14 mouse cellular contexts compared by ENCODE assay signal in genomic region chr4:119218169-119218568, GRCm38 (mm10). TPM values are rescaled to one million over a fixed set of nuclear protein-coding genes. Genes with fewer than 3 reads are reported as not detected.
DNase-seq lines count a peak whose midpoint lies in the region; ATAC-seq lines count a peak whose summit lies in the region.
"Had no signal": no experiment of that assay in that cellular context is flagged by ENCODE, and none has a peak within 500 bp of the region (broad histone marks: within the 10 kb centered on the region; RNA-seq: fewer than 3 reads in every experiment).

TSS of gene Tmem269 (minus strand) at chr4:119218217.

- H3K36me3 ChIP-seq in heart, embryonic 15.5 days = no peaks in the 10 kb centered on the region
- no peaks in the 10 kb centered on the region for H3K36me3 ChIP-seq in midbrain, embryonic 15.5 days (replicated peaks)
- H3K36me3 ChIP-seq in midbrain, embryonic 14.5 days (ENCODE audit: control insufficient read depth, insufficient read depth, low read length) = peaks cover 4% of the 10 kb centered on the region; the same call in 1 of the 2 replicates

- intact Hi-C loops in heart, postnatal 25 days (cut with DNase I) = no loop called here

- H3K4me3 ChIP-seq in heart, embryonic 15.5 days = no peak within 1 kb of the TSS
- no peak within 1 kb of the TSS for H3K4me3 ChIP-seq in midbrain, embryonic 15.5 days
- no peak within 1 kb of the TSS for H3K4me3 ChIP-seq in midbrain, embryonic 14.5 days (replicated peaks; ENCODE audit: low read depth, low read length)
- H3K4me3 ChIP-seq: limb, embryonic 15.5 days had no signal

- no peaks in the 10 kb centered on the region for H3K27me3 ChIP-seq in heart, embryonic 15.5 days
- no peaks in the 10 kb centered on the region for H3K27me3 ChIP-seq in midbrain, embryonic 15.5 days (replicated peaks)
- no peaks in the 10 kb centered on the region for H3K27me3 ChIP-seq in midbrain, embryonic 14.5 days (ENCODE audit: control insufficient read depth, insufficient read depth, low read length)
- H3K27me3 ChIP-seq: limb, embryonic 15.5 days; Patski had no signal

- H3K27ac ChIP-seq in heart, embryonic 15.5 days = no peak within 1 kb of the TSS
- no peak within 1 kb of the TSS for H3K27ac ChIP-seq in midbrain, embryonic 15.5 days
- H3K27ac ChIP-seq in midbrain, embryonic 14.5 days (replicated peaks; ENCODE audit: low read depth, low read length) = no peak within 1 kb of the TSS
- H3K27ac ChIP-seq: limb, embryonic 15.5 days had no signal

- H3K4me2 ChIP-seq in heart, embryonic 15.5 days = no peak within 1 kb of the TSS
- H3K4me2 ChIP-seq in midbrain, embryonic 15.5 days = no peak within 1 kb of the TSS
- no peak within 1 kb of the TSS for H3K4me2 ChIP-seq in midbrain, embryonic 14.5 days (ENCODE audit: low read length)
- H3K4me2 ChIP-seq: limb, embryonic 15.5 days had no signal

- 14% methylated on average over 11 of the region's 11 CpGs for WGBS in heart, embryonic 15.5 days
- WGBS in midbrain, embryonic 15.5 days = 8% methylated on average over 11 of the region's 11 CpGs
- WGBS in midbrain, embryonic 14.5 days = 11% methylated on average over 11 of the region's 11 CpGs

- peaks cover 21% of the 10 kb centered on the region for H3K4me1 ChIP-seq in heart, embryonic 15.5 days (replicated peaks)
- no peaks in the 10 kb centered on the region for H3K4me1 ChIP-seq in midbrain, embryonic 15.5 days
- H3K4me1 ChIP-seq in midbrain, embryonic 14.5 days (ENCODE audit: control insufficient read depth, insufficient read depth, low read length) = no peaks in the 10 kb centered on the region

- H3K9me3 ChIP-seq in heart, embryonic 15.5 days (replicated peaks) = no peaks in the 10 kb centered on the region
- no peaks in the 10 kb centered on the region for H3K9me3 ChIP-seq in midbrain, embryonic 15.5 days
- no peaks in the 10 kb centered on the region for H3K9me3 ChIP-seq in midbrain, embryonic 14.5 days (ENCODE audit: control insufficient read depth, low read length)
- H3K9me3 ChIP-seq: limb, embryonic 15.5 days had no signal

- H3K9ac ChIP-seq in heart, embryonic 15.5 days = no peak within 1 kb of the TSS
- H3K9ac ChIP-seq in midbrain, embryonic 15.5 days = no peak within 1 kb of the TSS
- no peak within 1 kb of the TSS for H3K9ac ChIP-seq in midbrain, embryonic 14.5 days (replicated peaks; ENCODE audit: low read length)
- H3K9ac ChIP-seq: limb, embryonic 15.5 days had no signal

- 0 out of 2 replicates have a peak, but pooled peaks have one; percentile 12 for ATAC-seq in heart, embryonic 15.5 days (replicated peaks; ENCODE audit: insufficient number of reproducible peaks, insufficient read depth, low FRiP score, low read depth)
- peak; percentile 16; the same call in 1 of the 2 replicates for ATAC-seq in midbrain, embryonic 15.5 days (replicated peaks)
- no peak for ATAC-seq in midbrain, embryonic 14.5 days (ENCODE audit: low FRiP score, low TSS enrichment)
- peak; percentile 50 for ATAC-seq in granulocyte monocyte progenitor cell, adult 5-6 weeks (replicated peaks; ENCODE audit: poor library complexity, severe bottlenecking)
- ATAC-seq: Patski had no signal

- DNase-seq in heart, postnatal 25 days (ENCODE audit: low spot score) = no peak
- no peak for DNase-seq in midbrain, embryonic 14.5 days
- DNase-seq in retina, postnatal 1 day = peak; percentile 35
- no peak for DNase-seq in layer of hippocampus, adult 9-10 months (ENCODE audit: low spot score)
- DNase-seq in right cerebral cortex, postnatal 4 days = no peak
- DNase-seq: cerebellum, postnatal 36 days had no signal

RNA-seq across cellular contexts. Expression of gene Tmem269, which starts in this region (rescaled TPM):
- 0.16 TPM in 2 replicates for polyA plus RNA-seq in heart, embryonic 15.5 days (2015; fragmentation: Nextera tagmentation; extraction: Ambion mirVana)
- not detected for total RNA-seq in heart, postnatal 25 days (2021)
- 0.26 and 0.27 TPM in 2 replicates for polyA plus RNA-seq in midbrain, embryonic 15.5 days (2015; fragmentation: Nextera tagmentation; extraction: Ambion mirVana)
- 0.29 and 0.54 TPM in 2 replicates for polyA plus RNA-seq in midbrain, embryonic 14.5 days (2014; fragmentation: Nextera tagmentation; extraction: Ambion mirVana)
- total RNA-seq in granulocyte monocyte progenitor cell, adult 5-6 weeks (2014; fragmentation: Nextera tagmentation) = not detected in 2 replicates
- total RNA-seq in granulocyte monocyte progenitor cell, adult 5-6 weeks (2017) = not detected in 2 replicates
- total RNA-seq: monocyte, adult 5-6 weeks had no signal
- polyA plus RNA-seq: C2C12; heart, postnatal 0 days; limb, embryonic 15.5 days; Patski had no signal

Comparison
In these comparisons a context has a peak if more than half of its experiments do, and no peak if none do; other contexts are left out.
1. Peak in ATAC-seq in heart, embryonic 15.5 days; RNA of the gene not detected or under 1 TPM.
2. Peak in ATAC-seq in midbrain, embryonic 15.5 days; RNA of the gene not detected or under 1 TPM.
3. Peak in ATAC-seq in granulocyte monocyte progenitor cell, adult 5-6 weeks; RNA of the gene not detected or under 1 TPM.